Mouse (Mus musculus) adrenal gland, adult 18-20 months (tissue): ENCODE results near the gene Ager. TPM values are rescaled to one million over a fixed set of nuclear protein-coding genes. Genes with fewer than 3 reads are reported as not detected.

Experiments used
- total RNA-seq, 2 experiments: library from RNA; stranded (reverse); gene quantifications; 1 replicate in 1 of 2; 2 replicates in 1 of 2; pipeline ENCODE4 v1.2.3; 2021

The Ager gene
- total RNA-seq, 2 experiments from 2014 or later = 0.73 to 0.86 TPM

Other genes starting within 250 kb of the Ager start
- gene Btnl2, start 243.0 kb upstream of the Ager start, total RNA-seq = under 1 TPM; 0.27 to 0.38 TPM
- gene Btnl1, start 220.7 kb upstream of the Ager start, total RNA-seq = not detected
- 1 to 10 TPM; 2.4 to 3.7 TPM for gene BC051142, start 199.0 kb upstream of the Ager start, total RNA-seq
- not detected for gene Btnl4, start 120.5 kb upstream of the Ager start, total RNA-seq
- not detected for gene Btnl6, start 80.5 kb upstream of the Ager start, total RNA-seq
- 10 to 100 TPM; 26.2 to 31.5 TPM for gene Notch4, start 33.6 kb upstream of the Ager start, total RNA-seq
- 1 to 10 TPM; 4.8 to 7.3 TPM for gene Gpsm3, start 8.1 kb upstream of the Ager start, total RNA-seq
- gene Pbx2, start 6.6 kb upstream of the Ager start, total RNA-seq = 10 to 100 TPM; 32.4 to 40.9 TPM
- gene Rnf5, start 5.8 kb downstream of the Ager start, total RNA-seq = 10 to 100 TPM; 71.8 to 86.7 TPM
- gene Agpat1, start 6.4 kb downstream of the Ager start, total RNA-seq = 100 to 1,000 TPM; 106 to 112 TPM
- gene Egfl8, start 18.1 kb downstream of the Ager start, total RNA-seq = 1 to 10 TPM; 1.9 to 3.9 TPM
- gene Ppt2, start 30.6 kb downstream of the Ager start, total RNA-seq = 10 to 100 TPM; 56.9 to 71.5 TPM
- 10 to 100 TPM; 10.4 to 17.9 TPM for gene Prrt1, start 31.7 kb downstream of the Ager start, total RNA-seq
- 10 to 100 TPM; 12.8 to 17.5 TPM for gene Fkbpl, start 46.9 kb downstream of the Ager start, total RNA-seq
- 10 to 100 TPM; 46.5 to 48.6 TPM for gene Atf6b, start 49.3 kb downstream of the Ager start, total RNA-seq
- 10 to 100 TPM; 19.8 to 25.2 TPM for gene Tnxb, start 72.7 kb downstream of the Ager start, total RNA-seq
- gene C4b, start 146.0 kb downstream of the Ager start, total RNA-seq = 100 to 1,000 TPM in 1 of 2 experiments, 10 to 100 TPM in 1; 99.1 to 174 TPM
- gene Cyp21a1, start 206.7 kb downstream of the Ager start, total RNA-seq = over 10,000 TPM in 1 of 2 experiments, 1,000 to 10,000 TPM in 1; 3,976 to 16,190 TPM
- gene Stk19, start 239.1 kb downstream of the Ager start, total RNA-seq = 10 to 100 TPM; 54.2 to 62.5 TPM
- gene Dxo, start 239.2 kb downstream of the Ager start, total RNA-seq = 10 to 100 TPM; 75.5 to 82.1 TPM